8 mouse cellular contexts compared by ENCODE assay signal in the genomic region with DNA sequence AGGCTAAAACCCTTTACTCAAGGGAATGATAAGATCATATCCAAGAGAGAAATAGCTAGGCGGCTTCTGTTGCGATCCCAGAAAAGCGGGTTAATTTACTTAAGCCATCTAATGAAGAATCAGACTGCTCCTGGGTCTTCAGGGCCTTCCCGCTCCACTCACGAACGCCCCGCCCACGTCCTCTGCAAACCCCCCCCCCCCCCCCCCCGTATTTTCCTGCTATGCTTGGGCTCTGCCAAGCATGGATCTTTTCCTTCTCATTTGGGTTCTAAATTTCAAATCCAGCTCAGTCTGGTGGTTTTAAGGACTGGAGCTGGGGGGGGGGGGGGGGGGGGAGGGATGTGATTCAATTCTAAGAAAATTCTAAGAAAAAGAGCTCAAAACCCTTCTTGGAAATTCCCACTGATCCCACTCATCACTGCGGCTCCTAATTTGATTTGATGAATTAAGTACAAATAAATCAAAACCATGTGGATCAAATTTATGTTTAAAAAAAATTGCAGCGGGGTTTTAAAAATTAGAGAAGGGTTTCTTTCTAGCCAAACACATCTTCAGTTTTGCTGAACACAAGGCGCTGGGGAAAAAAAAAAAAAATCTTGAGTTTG.
DNase-seq lines count a peak whose midpoint lies in the region; ATAC-seq and TF ChIP-seq lines count a peak whose summit lies in the region.

No protein-coding gene starts in this region.

- no peak for TF ChIP-seq CTCF in gastrocnemius, adult 2 months (IDR thresholded peaks at IDR 0.05)

- 33% methylated on average over 12 of the region's 12 CpGs for WGBS in midbrain, embryonic 12.5 days
- 42% methylated on average over 12 of the region's 12 CpGs for WGBS in midbrain, embryonic 10.5 days
- 29% methylated on average over 12 of the region's 12 CpGs for WGBS in hindbrain, embryonic 12.5 days
- 27% methylated on average over 12 of the region's 12 CpGs for WGBS in stomach, embryonic 14.5 days

- peak overlapping the region; percentile 66 for H3K4me3 ChIP-seq in gastrocnemius, adult 2 months
- no peak overlapping the region for H3K4me3 ChIP-seq in midbrain, embryonic 12.5 days
- H3K4me3 ChIP-seq in midbrain, embryonic 10.5 days: no peak overlapping the region
- H3K4me3 ChIP-seq in hindbrain, embryonic 12.5 days: no peak overlapping the region
- no peak overlapping the region for H3K4me3 ChIP-seq in stomach, embryonic 14.5 days (ENCODE audit: low read depth, low read length)

- no peak overlapping the region for H3K4me2 ChIP-seq in midbrain, embryonic 12.5 days (replicated peaks)
- H3K4me2 ChIP-seq in hindbrain, embryonic 12.5 days (replicated peaks): no peak overlapping the region
- H3K4me2 ChIP-seq in stomach, embryonic 14.5 days (replicated peaks; ENCODE audit: low read depth, low read length): peak overlapping the region; percentile 26; the same call in 1 of the 2 replicates

- DNase-seq in gastrocnemius, adult 2 months: peak; percentile 38
- DNase-seq in gastrocnemius, adult 8-10 months (ENCODE audit: low spot score in 2 of 2): no peak
- no peak for DNase-seq in midbrain, embryonic 10.5 days (ENCODE audit: low spot score)
- DNase-seq in frontal cortex, postnatal 25 days (ENCODE audit: low spot score in 2 of 2): no peak
- DNase-seq in left cerebral cortex, postnatal 10 days (ENCODE audit: extremely low spot score in 1 of 2, low spot score in 2 of 2): no peak

- H3K9me3 ChIP-seq in midbrain, embryonic 12.5 days: no peaks in the 10 kb centered on the region
- no peaks in the 10 kb centered on the region for H3K9me3 ChIP-seq in midbrain, embryonic 10.5 days (replicated peaks)
- no peaks in the 10 kb centered on the region for H3K9me3 ChIP-seq in hindbrain, embryonic 12.5 days (replicated peaks)
- no peaks in the 10 kb centered on the region for H3K9me3 ChIP-seq in stomach, embryonic 14.5 days (ENCODE audit: control insufficient read depth, low read depth, low read length)

- no peaks in the 10 kb centered on the region for H3K36me3 ChIP-seq in midbrain, embryonic 12.5 days
- H3K36me3 ChIP-seq in midbrain, embryonic 10.5 days: no peaks in the 10 kb centered on the region
- H3K36me3 ChIP-seq in hindbrain, embryonic 12.5 days: no peaks in the 10 kb centered on the region
- H3K36me3 ChIP-seq in stomach, embryonic 14.5 days (ENCODE audit: control insufficient read depth, insufficient read depth, low read length): no peaks in the 10 kb centered on the region

- ATAC-seq in midbrain, embryonic 12.5 days (ENCODE audit: low FRiP score, low read depth): no peak
- ATAC-seq in hindbrain, embryonic 12.5 days (ENCODE audit: low FRiP score): no peak
- no peak for ATAC-seq in stomach, embryonic 14.5 days (ENCODE audit: insufficient number of reproducible peaks, insufficient read depth, low FRiP score, low read depth)

- intact Hi-C loops in gastrocnemius, adult 2 months (cut with DNase I): no loop called here
- intact Hi-C loops in left cerebral cortex, postnatal 10 days (cut with DNase I): loop anchor here (5.0 to 10.0 kb wide), 2 partner anchors 70 to 107 kb away; no protein-coding TSS in a partner anchor

- H3K9ac ChIP-seq in midbrain, embryonic 12.5 days (replicated peaks): no peak overlapping the region
- H3K9ac ChIP-seq in hindbrain, embryonic 12.5 days: no peak overlapping the region
- no peak overlapping the region for H3K9ac ChIP-seq in stomach, embryonic 14.5 days (replicated peaks; ENCODE audit: low read depth, low read length)

- H3K4me1 ChIP-seq in midbrain, embryonic 12.5 days: peaks cover 22% of the 10 kb centered on the region
- peaks cover 36% of the 10 kb centered on the region for H3K4me1 ChIP-seq in midbrain, embryonic 10.5 days
- H3K4me1 ChIP-seq in hindbrain, embryonic 12.5 days: peaks cover 28% of the 10 kb centered on the region
- H3K4me1 ChIP-seq in stomach, embryonic 14.5 days (ENCODE audit: control insufficient read depth, insufficient read depth, low read length): peaks cover 34% of the 10 kb centered on the region

- no peaks in the 10 kb centered on the region for H3K27me3 ChIP-seq in midbrain, embryonic 12.5 days
- no peaks in the 10 kb centered on the region for H3K27me3 ChIP-seq in midbrain, embryonic 10.5 days (ENCODE audit: low read depth, poor library complexity, severe bottlenecking)
- H3K27me3 ChIP-seq in hindbrain, embryonic 12.5 days: no peaks in the 10 kb centered on the region
- H3K27me3 ChIP-seq in stomach, embryonic 14.5 days (ENCODE audit: control insufficient read depth, insufficient read depth, low read length): no peaks in the 10 kb centered on the region

- H3K27ac ChIP-seq in gastrocnemius, adult 2 months: peak overlapping the region; percentile 83
- H3K27ac ChIP-seq in midbrain, embryonic 12.5 days (replicated peaks): peak overlapping the region; percentile 46
- no peak overlapping the region; the same call in 1 of the 2 replicates for H3K27ac ChIP-seq in midbrain, embryonic 10.5 days (replicated peaks)
- peak overlapping the region; percentile 90 for H3K27ac ChIP-seq in hindbrain, embryonic 12.5 days
- peak overlapping the region; percentile 99 for H3K27ac ChIP-seq in stomach, embryonic 14.5 days (ENCODE audit: low read length)
